ENCODE assay signal across 8 mouse cellular contexts in genomic region chr13:12442008-12442587, GRCm38 (mm10). TPM values are rescaled to one million over a fixed set of nuclear protein-coding genes. Genes with fewer than 3 reads are reported as not detected.
DNase-seq lines count a peak whose midpoint lies in the region; ATAC-seq lines count a peak whose summit lies in the region.

No protein-coding gene starts in this region.

- 88% methylated on average over 2 of the region's 2 CpGs for WGBS in midbrain, embryonic 14.5 days
- WGBS in midbrain, embryonic 10.5 days, result 89% methylated on average over 2 of the region's 2 CpGs

- H3K9me3 ChIP-seq in midbrain, embryonic 14.5 days (ENCODE audit: control insufficient read depth, low read length), result no peaks in the 10 kb centered on the region
- H3K9me3 ChIP-seq in midbrain, embryonic 10.5 days (replicated peaks), result no peaks in the 10 kb centered on the region

- H3K9ac ChIP-seq in midbrain, embryonic 14.5 days (replicated peaks; ENCODE audit: low read length), result no peak overlapping the region

- no peak overlapping the region for H3K4me3 ChIP-seq in midbrain, embryonic 14.5 days (replicated peaks; ENCODE audit: low read depth, low read length)
- no peak overlapping the region for H3K4me3 ChIP-seq in midbrain, embryonic 10.5 days

- H3K36me3 ChIP-seq in midbrain, embryonic 14.5 days (ENCODE audit: control insufficient read depth, insufficient read depth, low read length), result peaks cover 49% of the 10 kb centered on the region
- peaks cover 46% of the 10 kb centered on the region for H3K36me3 ChIP-seq in midbrain, embryonic 10.5 days

- no peaks in the 10 kb centered on the region for H3K4me1 ChIP-seq in midbrain, embryonic 14.5 days (ENCODE audit: control insufficient read depth, insufficient read depth, low read length)
- no peaks in the 10 kb centered on the region for H3K4me1 ChIP-seq in midbrain, embryonic 10.5 days

- peak; percentile 56 to 60 for DNase-seq in adrenal gland, adult (ENCODE audit: inconsistent age in 2 of 2, low spot score in 1 of 2)
- DNase-seq in adrenal gland, adult 18-20 months (ENCODE audit: low spot score in 2 of 2), result no peak
- peak; percentile 16 for DNase-seq in midbrain, embryonic 14.5 days
- DNase-seq in midbrain, embryonic 10.5 days (ENCODE audit: low spot score), result no peak
- DNase-seq in kidney, postnatal 25 days, result peak; percentile 43 to 45
- DNase-seq in lung, postnatal 14 days, result peak; percentile 62
- no peak for DNase-seq in gastrocnemius, adult 8-10 months (ENCODE audit: low spot score in 2 of 2)
- no peak for DNase-seq in spleen, postnatal 36 days (ENCODE audit: low spot score in 2 of 2)

- no peaks in the 10 kb centered on the region for H3K27me3 ChIP-seq in midbrain, embryonic 14.5 days (ENCODE audit: control insufficient read depth, insufficient read depth, low read length)
- H3K27me3 ChIP-seq in midbrain, embryonic 10.5 days (ENCODE audit: low read depth, poor library complexity, severe bottlenecking), result no peaks in the 10 kb centered on the region

- no peak overlapping the region for H3K27ac ChIP-seq in midbrain, embryonic 14.5 days (replicated peaks; ENCODE audit: low read depth, low read length)
- H3K27ac ChIP-seq in midbrain, embryonic 10.5 days (replicated peaks), result no peak overlapping the region

- ATAC-seq in midbrain, embryonic 14.5 days (ENCODE audit: low FRiP score, low TSS enrichment), result no peak

- no peak overlapping the region for H3K4me2 ChIP-seq in midbrain, embryonic 14.5 days (ENCODE audit: low read length)

RNA-seq across cellular contexts. Expression of gene Lgals8, which starts 22.6 kb away (rescaled TPM):
- 10 to 100 TPM; 65.8 to 74.2 TPM for total RNA-seq in adrenal gland, adult 18-20 months (2021)
- 16.5 and 19.7 TPM in 2 replicates for polyA plus RNA-seq in midbrain, embryonic 14.5 days (2014; fragmentation: Nextera tagmentation; extraction: Ambion mirVana)
- 7.8 and 11.1 TPM in 2 replicates for polyA plus RNA-seq in midbrain, embryonic 10.5 days (2016; fragmentation: Nextera tagmentation; extraction: Ambion mirVana)
- 10 to 100 TPM; 24.3 to 28.3 (median 25.2) TPM for total RNA-seq in gastrocnemius, adult 8-10 months (2022)

RNA-seq across cellular contexts. Expression of gene Heatr1, which starts 47.3 kb away (rescaled TPM):
- 10 to 100 TPM; 43.2 to 49.9 TPM for total RNA-seq in adrenal gland, adult 18-20 months (2021)
- polyA plus RNA-seq in midbrain, embryonic 14.5 days (2014; fragmentation: Nextera tagmentation; extraction: Ambion mirVana), result 16.5 and 21.1 TPM in 2 replicates
- polyA plus RNA-seq in midbrain, embryonic 10.5 days (2016; fragmentation: Nextera tagmentation; extraction: Ambion mirVana), result 30.9 and 37.4 TPM in 2 replicates
- total RNA-seq in gastrocnemius, adult 8-10 months (2022), result 10 to 100 TPM in 3 of 4 experiments, 1 to 10 TPM in 1; 9.7 to 16.3 (median 13.4) TPM

Comparison
In these comparisons a context has a peak if more than half of its experiments do, and no peak if none do; other contexts are left out.
1. DNase-seq: peak in adrenal gland, adult (2 of 2), midbrain, embryonic 14.5 days (single experiment), kidney, postnatal 25 days (2 of 2) and lung, postnatal 14 days (single experiment); none in adrenal gland, adult 18-20 months (0 of 2), midbrain, embryonic 10.5 days (single experiment), gastrocnemius, adult 8-10 months (0 of 2) and spleen, postnatal 36 days (0 of 2).